Mouse (Mus musculus) hindbrain, embryonic 11.5 days (tissue): Measurements from ENCODE around the gene Gmpr. TPM values are rescaled to one million over a fixed set of nuclear protein-coding genes. Genes with fewer than 3 reads are reported as not detected.

Experiments
- ATAC-seq: fragments of 200-750 bp; cut with Nextera tagmentation; 2 replicates; pipeline ENCODE4 v1.8.0; 2017; ENCODE audit warnings: mild to moderate bottlenecking, moderate TSS enrichment, moderate library complexity; ENCODE audit not compliant: low FRiP score
- DNase-seq: peaks from one replicate; pipeline ENCODE4 v3.0.0-alpha.2; 2015; ENCODE audit warnings: low spot score
- H3K27ac ChIP-seq: fragments of 300-500 bp; sonication (generic); 2 replicates; pipeline ENCODE4 v1.5.1; 2014; ENCODE audit warnings: mild to moderate bottlenecking, low read depth, low read length
- H3K27me3 ChIP-seq: fragments of 300-500 bp; sonication (generic); 2 replicates; pipeline ENCODE4 v1.6.1; 2014; ENCODE audit warnings: mild to moderate bottlenecking, low read length, moderate library complexity, mixed read lengths; ENCODE audit not compliant: control insufficient read depth, insufficient read depth
- H3K36me3 ChIP-seq: fragments of 300-500 bp; sonication (generic); 2 replicates; pipeline ENCODE4 v1.6.1; 2014; ENCODE audit warnings: mild to moderate bottlenecking, low read length, moderate library complexity, mixed read lengths; ENCODE audit not compliant: control insufficient read depth, insufficient read depth
- H3K4me1 ChIP-seq: fragments of 300-500 bp; sonication (generic); replicated peaks from 2 replicates; pipeline ENCODE4 v1.6.1; 2014; ENCODE audit warnings: low read length, mixed read lengths; ENCODE audit not compliant: control insufficient read depth, insufficient read depth
- H3K4me2 ChIP-seq: fragments of 300-500 bp; sonication (generic); replicated peaks from 2 replicates; pipeline ENCODE4 v1.6.1; 2014; ENCODE audit warnings: mild to moderate bottlenecking, low read depth, low read length
- H3K4me3 ChIP-seq: fragments of 300-500 bp; sonication (generic); 2 replicates; pipeline ENCODE4 v1.5.1; 2014; ENCODE audit warnings: low read depth, low read length
- H3K9ac ChIP-seq: fragments of 300-500 bp; sonication (generic); 2 replicates; pipeline ENCODE4 v1.6.1; 2014; ENCODE audit warnings: low read depth, low read length
- H3K9me3 ChIP-seq: fragments of 300-500 bp; sonication (generic); 2 replicates; pipeline ENCODE4 v1.6.1; 2016; ENCODE audit warnings: low read length; ENCODE audit not compliant: control insufficient read depth
- WGBS: fragments of 180-500 bp; shearing (Covaris S2); extraction: QIAGEN DNeasy Blood & Tissue Kit; methylation state at CpG from one replicate; pipeline ENCODE4 v1.1.7; 2014; 5-methylcytosine and 5-hydroxymethylcytosine counted together
- polyA plus RNA-seq: library from polyadenylated mRNA; unstranded; fragments of >200 nt; fragmentation: Nextera tagmentation; extraction: Ambion mirVana; gene quantifications from 2 replicates; pipeline ENCODE4 v1.2.1, GENCODE M21; 2014

The Gmpr gene
- 26.8 and 28.8 TPM in 2 replicates for polyA plus RNA-seq

- Histone ChIP-seq H3K36me3 (no peaks in the 10 kb centered on the region), H3K9ac (peak within 1 kb of the TSS; percentile 23; the same call in 1 of the 2 replicates), H3K4me2 (peak within 1 kb of the TSS; percentile 66), H3K27me3 (peaks cover 4% of the 10 kb centered on the region; the same call in 1 of the 2 replicates), H3K9me3 (no peaks in the 10 kb centered on the region), H3K27ac (no peak within 1 kb of the TSS), H3K4me1 (0 out of 2 replicates have a peak, but pooled peaks cover 4% of the 10 kb centered on the region), H3K4me3 (peak within 1 kb of the TSS; percentile 37)
- ATAC-seq (peak; percentile 87), DNase-seq (peak; percentile 84)
- under 1% methylated on average over 62 of the region's 63 CpGs for WGBS
Observed at GRCm38 (mm10) chr13:45507274-45508229, at the start of gene Gmpr. Gene Gmpr, plus strand, starts transcription at chr13:45507444.

- no peak for DNase-seq
- Histone ChIP-seq H3K9me3 (no peaks in the 10 kb centered on the region), H3K27ac (no peak overlapping the region), H3K4me3 (no peak overlapping the region), H3K4me2 (no peak overlapping the region), H3K4me1 (peaks cover 4% of the 10 kb centered on the region), H3K27me3 (no peaks in the 10 kb centered on the region), H3K36me3 (no peaks in the 10 kb centered on the region), H3K9ac (no peak overlapping the region)
- 79% methylated on average over 7 of the region's 7 CpGs for WGBS
- ATAC-seq, result no peak
Observed at GRCm38 (mm10) chr13:45457459-45457858, 49.8 kb upstream of the Gmpr start.

- Histone ChIP-seq H3K27me3 (no peaks in the 10 kb centered on the region), H3K4me2 (no peak overlapping the region), H3K4me3 (no peak overlapping the region), H3K9me3 (no peaks in the 10 kb centered on the region), H3K9ac (no peak overlapping the region), H3K4me1 (peaks cover 2% of the 10 kb centered on the region), H3K36me3 (no peaks in the 10 kb centered on the region), H3K27ac (no peak overlapping the region)
- DNase-seq (no peak), ATAC-seq (no peak)
- 88% methylated on average over 3 of the region's 3 CpGs for WGBS
Observed at GRCm38 (mm10) chr13:45460177-45460576, 47.1 kb upstream of the Gmpr start.

GRCm38 (mm10) chr13:45461370-45461958 is 45.8 kb upstream of the Gmpr start:
- ATAC-seq, result no peak
- Histone ChIP-seq H3K9me3 (no peaks in the 10 kb centered on the region), H3K36me3 (no peaks in the 10 kb centered on the region), H3K27me3 (no peaks in the 10 kb centered on the region; the same call in 1 of the 2 replicates), H3K4me3 (no peak overlapping the region), H3K27ac (no peak overlapping the region), H3K9ac (no peak overlapping the region), H3K4me2 (no peak overlapping the region), H3K4me1 (no peaks in the 10 kb centered on the region)
- WGBS, result 76% methylated on average over 14 of the region's 14 CpGs
- no peak for DNase-seq

- no peaks in the 10 kb centered on the region for H3K36me3 ChIP-seq
- ATAC-seq (no peak), DNase-seq (no peak)
- peaks cover 2% of the 10 kb centered on the region; the same call in 1 of the 2 replicates for H3K27me3 ChIP-seq
- no peaks in the 10 kb centered on the region for H3K9me3 ChIP-seq
- no peak overlapping the region for H3K27ac ChIP-seq
- no peak overlapping the region for H3K4me3 ChIP-seq
- no peak overlapping the region for H3K4me2 ChIP-seq
- H3K9ac ChIP-seq, result no peak overlapping the region
- peaks cover 2% of the 10 kb centered on the region; the same call in 1 of the 2 replicates for H3K4me1 ChIP-seq
- 82% methylated on average over 10 of the region's 10 CpGs for WGBS
Observed at GRCm38 (mm10) chr13:45465616-45466015, 41.6 kb upstream of the Gmpr start.

GRCm38 (mm10) chr13:45466031-45466519 is 41.2 kb upstream of the Gmpr start:
- Histone ChIP-seq H3K36me3 (no peaks in the 10 kb centered on the region), H3K4me1 (peaks cover 2% of the 10 kb centered on the region; the same call in 1 of the 2 replicates), H3K27ac (no peak overlapping the region), H3K27me3 (peaks cover 2% of the 10 kb centered on the region; the same call in 1 of the 2 replicates), H3K9ac (no peak overlapping the region), H3K4me2 (no peak overlapping the region), H3K4me3 (no peak overlapping the region), H3K9me3 (no peaks in the 10 kb centered on the region)
- 61% methylated on average over 10 of the region's 10 CpGs for WGBS
- ATAC-seq (no peak), DNase-seq (no peak)

GRCm38 (mm10) chr13:45468751-45469150 is 38.5 kb upstream of the Gmpr start:
- ATAC-seq (no peak), DNase-seq (no peak)
- peaks cover 2% of the 10 kb centered on the region; the same call in 1 of the 2 replicates for H3K27me3 ChIP-seq
- no peaks in the 10 kb centered on the region for H3K36me3 ChIP-seq
- H3K4me3 ChIP-seq, result no peak overlapping the region
- H3K4me1 ChIP-seq, result peaks cover 2% of the 10 kb centered on the region; the same call in 1 of the 2 replicates
- no peak overlapping the region for H3K9ac ChIP-seq
- no peak overlapping the region for H3K4me2 ChIP-seq
- WGBS, result 73% methylated on average over 5 of the region's 5 CpGs
- no peaks in the 10 kb centered on the region for H3K9me3 ChIP-seq
- H3K27ac ChIP-seq, result peak overlapping the region; percentile 19; the same call in 1 of the 2 replicates

- no peak overlapping the region for H3K9ac ChIP-seq
- peak; percentile 85 for ATAC-seq
- H3K4me3 ChIP-seq, result no peak overlapping the region
Observed at GRCm38 (mm10) chr13:45469481-45470301, 37.6 kb upstream of the Gmpr start.

More at GRCm38 (mm10) chr13:45469481-45470301, 37.6 kb upstream of the Gmpr start:
- peak overlapping the region; percentile 78 for H3K27ac ChIP-seq
- no peaks in the 10 kb centered on the region for H3K9me3 ChIP-seq
- WGBS, result 16% methylated on average over 19 of the region's 19 CpGs
- H3K4me1 ChIP-seq, result peaks cover 2% of the 10 kb centered on the region; the same call in 1 of the 2 replicates
- DNase-seq, result peak; percentile 77
- H3K36me3 ChIP-seq, result no peaks in the 10 kb centered on the region
- H3K4me2 ChIP-seq, result peak overlapping the region; percentile 9; the same call in 1 of the 2 replicates
- H3K27me3 ChIP-seq, result peaks cover 2% of the 10 kb centered on the region; the same call in 1 of the 2 replicates
